Mouse (Mus musculus): ENCODE measurements at regions not wholly inside any gene's neighbourhood (a gene's known extent, or its start where the extent isn't known, plus 50 kb on each side); places are given as distances from the start of the nearest gene placed in this dataset.
A peak's percentile ranks its signal among the peaks of the same experiment; 100 is the strongest.

GRCm38 (mm10) chr11:20929426-20929825 lies 98.6 kb upstream of the Lgalsl start:
- DNase-seq (ENCODE audit: low read depth, low spot score): no peak

GRCm38 (mm10) chr11:20930045-20930444 lies 99.2 kb upstream of the Lgalsl start:
- no peak for DNase-seq (ENCODE audit: low read depth, low spot score)

GRCm38 (mm10) chr11:20930573-20930972 lies 99.7 kb upstream of the Lgalsl start:
- DNase-seq (ENCODE audit: low read depth, low spot score): no peak

DNA sequence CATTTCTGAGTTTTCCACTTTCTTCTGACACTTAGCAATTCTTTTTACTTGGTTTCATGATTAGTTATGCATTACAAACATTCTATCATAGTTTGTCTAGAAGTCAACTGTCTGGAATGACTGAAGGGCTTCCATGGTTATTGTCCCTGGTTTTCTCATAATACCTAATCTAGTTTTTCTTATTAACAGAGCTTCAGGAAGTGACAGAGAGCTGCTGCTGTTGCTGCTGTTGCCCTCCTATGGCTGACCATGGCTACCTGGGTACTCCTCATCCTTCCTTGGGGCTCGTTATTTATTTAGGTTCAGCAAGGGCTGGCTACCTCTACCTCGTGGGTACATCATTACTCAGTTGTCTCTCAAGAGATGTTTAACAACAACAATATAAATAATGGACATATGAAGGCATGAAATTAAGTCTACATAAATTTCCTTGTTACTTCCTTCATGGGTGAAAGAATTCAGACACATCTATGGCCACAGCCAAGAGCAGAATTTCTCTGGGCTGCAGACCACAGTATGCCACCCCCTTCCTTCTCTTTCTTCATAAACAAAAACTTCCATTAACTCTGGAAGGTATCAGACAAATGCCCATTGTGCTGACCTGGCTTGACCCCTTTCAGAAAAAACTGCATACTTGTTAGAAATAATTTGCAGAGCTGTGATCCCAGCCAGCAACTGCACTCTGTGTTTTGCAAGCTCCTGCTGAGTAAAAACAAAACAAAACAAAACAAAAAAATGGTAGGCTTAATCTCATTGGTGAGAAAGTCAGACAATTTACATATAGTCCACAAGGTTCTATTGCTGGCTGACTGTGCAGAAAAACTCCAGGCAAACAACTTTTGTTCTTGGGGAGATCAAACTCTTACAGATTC lies 103.6 kb upstream of the Lgalsl start:
- DNase-seq (ENCODE audit: low read depth, low spot score): no peak

- no peak for DNase-seq (ENCODE audit: low read depth, low spot score)
Measured at GRCm38 (mm10) chr11:20935063-20935370, 104.2 kb upstream of the Lgalsl start.

DNA sequence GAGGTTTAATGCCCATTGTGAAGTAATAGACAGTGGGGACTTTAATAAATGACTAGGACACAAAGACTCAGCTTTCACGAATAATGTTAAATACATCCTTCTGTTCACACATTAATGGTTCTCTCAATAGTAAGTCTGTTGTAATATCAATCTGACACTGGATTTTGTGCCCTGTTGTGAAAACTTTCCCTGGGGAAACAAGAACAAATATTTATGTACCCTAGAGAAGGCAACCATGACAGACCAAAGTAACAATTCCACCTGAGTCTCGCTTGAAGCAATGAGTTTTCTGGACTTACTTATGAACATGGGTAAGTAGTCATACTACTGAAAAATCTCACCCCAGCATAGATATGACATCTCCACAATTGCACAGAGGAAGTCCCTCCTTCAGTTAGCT lies 105.1 kb upstream of the Lgalsl start:
- no peak for DNase-seq (ENCODE audit: low read depth, low spot score)

- no peak for DNase-seq (ENCODE audit: low read depth, low spot score)
Measured at GRCm38 (mm10) chr11:20936996-20937395, 106.1 kb upstream of the Lgalsl start.

DNA sequence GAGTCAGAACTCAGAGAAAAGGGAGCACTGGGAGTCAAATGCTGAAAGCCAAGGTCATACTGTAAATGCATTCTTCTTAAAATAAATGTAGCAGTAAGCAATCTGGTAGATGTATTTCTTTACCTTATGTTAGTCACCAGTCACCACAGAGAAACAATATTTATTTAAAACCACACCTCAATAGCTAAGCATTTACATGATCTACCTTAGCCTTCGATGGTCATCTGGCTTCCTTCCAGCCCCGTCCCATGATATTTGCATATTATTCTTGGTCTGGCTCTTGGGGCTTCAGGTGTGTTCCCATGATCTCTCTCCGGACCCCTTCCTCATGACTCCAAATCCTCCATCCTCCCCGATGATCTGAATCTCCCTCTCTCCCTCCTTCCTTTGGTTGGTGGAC lies 107.1 kb upstream of the Lgalsl start:
- DNase-seq (ENCODE audit: low read depth, low spot score): no peak

- no peak for DNase-seq (ENCODE audit: low read depth, low spot score)
Measured at GRCm38 (mm10) chr11:20939644-20940043, 108.8 kb upstream of the Lgalsl start.

- DNase-seq (ENCODE audit: low read depth, low spot score): no peak
Measured at GRCm38 (mm10) chr11:20941546-20941945, 110.7 kb upstream of the Lgalsl start.

DNA sequence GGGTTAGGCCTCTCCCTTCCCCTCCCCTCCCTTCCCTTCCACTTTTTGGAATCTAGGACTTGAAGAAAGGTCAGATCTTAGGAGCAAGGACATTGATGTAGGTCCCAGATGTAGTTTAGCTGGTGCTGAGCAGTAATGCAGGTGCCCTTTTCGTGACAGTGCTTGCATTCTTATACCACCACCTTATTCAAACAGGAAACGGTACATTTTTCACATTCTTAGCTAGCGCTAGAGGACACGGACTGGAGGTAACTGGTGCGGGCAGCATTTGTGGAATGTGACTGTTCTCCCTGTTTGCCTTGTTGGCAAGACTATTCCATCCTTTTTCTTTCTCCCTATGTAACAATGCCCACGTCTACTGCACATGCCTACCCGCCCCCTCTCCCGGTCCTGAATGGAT lies 124.7 kb upstream of the Lgalsl start:
- no peak for DNase-seq (ENCODE audit: low read depth, low spot score)

- peak; percentile 87 for DNase-seq (ENCODE audit: low read depth, low spot score)
Measured at GRCm38 (mm10) chr11:20957766-20958165, 126.9 kb upstream of the Lgalsl start.

DNA sequence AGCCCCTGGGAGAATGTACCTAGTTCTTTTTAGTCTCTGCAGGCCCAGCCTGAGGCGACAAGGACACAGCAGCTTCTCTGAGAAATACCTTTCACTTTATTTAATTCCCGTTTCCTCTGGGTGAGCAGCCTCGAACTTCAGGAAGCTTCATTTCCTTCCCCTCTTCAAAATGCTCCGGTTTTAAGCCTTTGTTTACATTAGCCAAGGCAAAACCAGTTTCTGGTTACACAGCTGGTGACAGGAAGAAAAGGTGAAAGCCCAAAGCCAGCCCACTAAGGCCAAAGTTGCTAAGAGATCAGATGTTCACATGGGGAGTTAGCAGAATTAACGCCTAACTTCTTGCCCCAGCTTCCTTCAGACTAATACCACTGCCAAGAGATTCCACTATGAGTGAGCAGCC lies 127.4 kb upstream of the Lgalsl start:
- peak; percentile 16 for DNase-seq (ENCODE audit: low read depth, low spot score)

GRCm38 (mm10) chr11:20960066-20960465 lies 129.2 kb upstream of the Lgalsl start:
- DNase-seq (ENCODE audit: low read depth, low spot score): no peak

- no peak for DNase-seq (ENCODE audit: low read depth, low spot score)
Measured at GRCm38 (mm10) chr11:20960750-20961149, 129.9 kb upstream of the Lgalsl start.

DNA sequence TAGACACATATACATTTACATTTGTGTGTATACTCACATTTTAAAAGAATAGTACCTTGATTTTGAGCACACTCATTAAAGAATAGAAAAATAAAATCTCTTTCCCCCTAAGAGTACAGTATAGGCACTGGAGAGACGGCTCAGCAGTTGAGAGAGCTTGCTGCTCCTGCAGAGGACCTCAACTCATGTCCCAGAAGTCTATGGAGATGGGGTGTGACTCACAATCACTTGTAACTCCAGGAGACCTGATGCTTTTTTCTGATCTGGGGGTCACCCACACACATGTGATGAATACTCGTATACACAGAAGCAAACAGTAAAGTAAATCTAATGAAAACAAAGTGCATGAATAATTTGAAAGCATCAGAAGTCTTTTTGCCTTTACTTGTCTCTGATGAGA lies 129.5 kb upstream of the Peli1 start:
- no peak for DNase-seq (ENCODE audit: low read depth, low spot score)

GRCm38 (mm10) chr11:20965575-20966239 lies 125.4 kb upstream of the Peli1 start:
- no peak for DNase-seq (ENCODE audit: low read depth, low spot score)

DNA sequence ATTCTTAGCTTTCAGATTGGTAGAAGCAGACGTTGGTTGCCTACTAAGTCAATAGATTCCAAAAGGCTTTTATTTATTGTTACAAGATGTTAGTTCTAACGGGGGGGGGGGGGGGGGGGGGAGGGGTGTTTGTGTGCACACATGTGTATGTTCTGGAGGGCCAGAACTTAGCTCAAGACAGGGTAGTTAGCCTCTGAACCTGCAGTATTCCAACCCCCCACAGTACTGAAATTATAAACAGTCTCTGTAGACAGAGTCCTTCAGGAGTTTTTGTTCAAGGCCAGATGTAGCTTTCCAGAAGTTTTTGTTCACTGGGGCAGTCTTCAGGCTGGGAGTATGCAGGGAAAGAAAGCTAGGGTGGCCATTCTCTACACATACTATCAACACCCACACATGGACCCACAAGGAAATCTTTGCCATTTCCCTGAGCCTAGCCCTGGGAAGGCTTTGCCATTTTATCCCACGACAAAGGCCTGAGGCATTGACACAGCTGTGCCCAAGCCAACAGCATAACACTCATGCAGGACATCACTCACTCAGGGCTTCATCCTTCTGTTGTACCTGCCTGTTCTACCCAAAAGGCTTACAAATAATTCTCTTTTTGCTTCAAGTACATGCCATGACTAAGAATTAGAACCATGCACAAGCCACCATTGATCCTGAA lies 123.6 kb upstream of the Peli1 start:
- no peak for DNase-seq (ENCODE audit: low read depth, low spot score)

DNA sequence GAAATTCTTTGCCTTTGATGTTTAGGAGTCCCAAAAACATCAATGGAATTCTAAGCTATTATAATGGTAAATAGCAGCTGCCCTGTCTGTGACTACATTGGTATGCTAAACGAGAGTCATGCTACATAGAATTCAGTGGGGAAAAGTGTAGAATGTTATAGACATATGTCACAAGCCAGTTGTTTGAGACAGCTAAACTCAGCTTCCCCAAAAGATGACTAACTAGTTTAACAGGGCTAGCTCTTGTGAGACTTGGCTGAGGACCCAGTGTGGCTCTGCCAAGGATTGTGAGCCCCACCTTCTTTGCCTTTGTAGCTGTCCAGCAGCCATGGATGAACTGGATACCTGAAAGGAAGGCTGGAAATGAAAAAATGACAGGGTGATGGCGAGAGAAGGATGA lies 122.8 kb upstream of the Peli1 start:
- DNase-seq (ENCODE audit: low read depth, low spot score): no peak

DNA sequence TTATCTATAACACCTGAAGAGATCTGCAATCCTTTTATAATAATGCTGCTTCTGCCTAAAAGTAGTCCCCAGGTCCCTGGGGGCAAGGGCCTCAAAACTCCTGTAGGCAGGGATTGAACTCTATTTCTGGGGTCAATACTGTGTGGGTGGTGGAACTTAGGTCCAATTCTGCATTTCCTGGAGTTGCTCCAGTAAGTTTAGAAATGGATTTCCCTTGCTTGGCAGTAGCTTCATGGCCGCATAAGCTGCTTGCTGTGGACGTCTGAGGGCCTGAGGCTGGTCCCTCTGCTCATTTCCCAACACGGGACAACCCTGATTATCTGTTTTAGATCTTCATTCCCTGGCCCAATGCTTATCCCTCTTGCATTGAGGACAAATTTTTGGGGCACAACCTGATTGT lies 118.0 kb upstream of the Peli1 start:
- DNase-seq (ENCODE audit: low read depth, low spot score): no peak

DNA sequence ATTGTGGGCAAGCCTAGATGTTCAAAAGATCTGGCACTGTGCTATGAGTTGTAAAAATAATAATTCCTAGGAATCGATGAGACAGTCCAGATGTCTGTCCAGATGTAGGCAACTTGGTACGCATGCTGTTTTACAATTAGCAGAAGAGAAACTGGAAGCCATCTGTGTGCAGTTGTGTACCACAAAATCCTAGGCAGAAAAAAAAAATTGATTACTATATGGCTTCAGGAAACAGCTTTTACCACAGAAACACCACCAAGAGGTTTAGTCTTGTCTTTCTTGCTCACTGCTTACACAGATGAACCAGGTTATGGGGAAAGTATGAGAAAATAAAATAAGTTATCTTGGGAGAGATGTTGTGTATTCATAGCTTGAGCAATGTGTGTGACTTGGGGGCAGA lies 109.5 kb upstream of the Peli1 start:
- no peak for DNase-seq (ENCODE audit: low read depth, low spot score)

DNA sequence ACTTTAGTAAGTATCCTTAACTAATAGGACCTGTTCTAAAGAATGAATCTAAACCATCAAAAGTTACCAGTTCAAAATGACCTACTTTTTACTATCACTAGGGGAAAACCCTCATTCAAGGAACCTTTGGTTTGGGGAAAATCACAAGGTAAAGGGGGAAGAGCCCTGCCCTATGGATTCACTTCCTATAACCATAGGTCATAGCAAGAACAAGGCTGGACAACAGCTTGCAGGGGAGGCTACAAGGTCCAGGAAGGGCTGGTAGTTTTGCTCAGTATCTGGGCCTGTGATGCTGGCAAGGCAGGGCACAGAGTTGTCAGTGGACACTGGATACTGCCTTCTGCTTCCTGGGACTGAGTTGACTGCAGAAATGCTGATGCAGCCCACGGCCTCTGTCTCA lies 109.1 kb upstream of the Peli1 start:
- DNase-seq (ENCODE audit: low read depth, low spot score): no peak

DNA sequence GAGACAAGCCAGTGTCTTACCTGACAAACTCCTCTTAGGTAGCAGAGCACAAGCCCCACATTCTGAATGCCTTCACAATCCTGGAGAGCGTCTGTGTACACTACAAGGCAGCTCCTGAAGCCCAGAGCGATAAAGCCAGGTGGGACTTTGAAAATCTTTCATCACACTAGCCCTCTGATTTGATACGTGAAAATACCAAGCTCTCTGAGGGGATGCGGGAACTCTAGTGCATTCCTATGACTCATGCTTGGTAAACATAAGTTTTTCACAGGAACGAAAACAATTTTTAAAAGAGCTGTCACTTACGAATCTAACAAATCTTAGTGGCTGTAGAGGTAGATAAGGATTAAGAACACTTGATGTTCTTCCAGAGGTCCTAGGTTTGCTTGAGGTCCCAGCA lies 108.6 kb upstream of the Peli1 start:
- DNase-seq (ENCODE audit: low read depth, low spot score): no peak

All from skeletal muscle tissue, adult 2 months (tissue).